Mouse (Mus musculus) retina, postnatal 7 days (tissue): Measurements from ENCODE around the gene Suz12.
"Not testable (repeated sequence)": the region's sequence is repeated elsewhere in the genome, so short reads cannot be mapped to it uniquely, and the experiment has no call there.

Experiments used
- DNase-seq: peaks from one replicate; pipeline ENCODE4 v3.0.0-alpha.2; 2012; ENCODE audit warnings: low read depth, low spot score

Suz12 gene

DNA sequence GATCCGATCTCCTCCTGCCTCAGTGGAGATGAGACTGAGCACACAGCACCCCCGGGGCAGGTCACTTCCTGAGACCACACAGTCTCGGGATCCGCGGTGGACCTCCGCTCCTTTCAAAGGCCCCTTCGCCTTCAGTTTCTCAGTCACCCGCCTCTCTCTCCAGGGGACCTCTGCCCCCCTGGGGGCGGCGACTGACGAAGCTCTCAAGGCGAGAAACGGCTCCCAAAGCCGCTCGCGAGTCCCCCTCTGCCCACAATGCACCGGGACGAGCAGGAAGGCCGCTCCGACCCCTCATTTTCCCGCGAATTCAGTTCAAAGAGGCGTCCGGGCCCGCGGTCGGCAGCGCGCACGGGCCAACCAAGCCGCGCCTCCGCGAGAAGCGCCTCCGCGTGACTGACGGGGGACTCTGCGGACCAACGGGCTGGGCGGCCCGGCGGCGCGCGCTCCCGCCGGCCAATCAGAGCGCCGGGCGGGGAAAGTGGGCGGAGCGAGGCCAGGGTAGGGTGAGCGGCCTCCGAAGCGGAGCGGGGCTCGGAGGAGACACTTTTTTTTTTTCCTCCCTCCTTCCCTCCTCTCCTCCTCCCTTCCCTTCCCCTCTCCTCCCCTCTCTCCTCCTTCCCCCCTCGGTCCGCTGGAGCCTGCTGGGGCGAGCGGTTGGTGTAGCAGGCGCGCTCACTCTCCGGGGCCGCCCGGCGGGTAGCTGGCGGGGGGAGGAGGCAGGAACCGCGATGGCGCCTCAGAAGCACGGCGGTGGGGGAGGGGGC lies at the start of gene Suz12:
Suz12 (plus strand) TSS at position 515 of the 764 bp plus-strand sequence.
- DNase-seq: peak; percentile 97

DNA sequence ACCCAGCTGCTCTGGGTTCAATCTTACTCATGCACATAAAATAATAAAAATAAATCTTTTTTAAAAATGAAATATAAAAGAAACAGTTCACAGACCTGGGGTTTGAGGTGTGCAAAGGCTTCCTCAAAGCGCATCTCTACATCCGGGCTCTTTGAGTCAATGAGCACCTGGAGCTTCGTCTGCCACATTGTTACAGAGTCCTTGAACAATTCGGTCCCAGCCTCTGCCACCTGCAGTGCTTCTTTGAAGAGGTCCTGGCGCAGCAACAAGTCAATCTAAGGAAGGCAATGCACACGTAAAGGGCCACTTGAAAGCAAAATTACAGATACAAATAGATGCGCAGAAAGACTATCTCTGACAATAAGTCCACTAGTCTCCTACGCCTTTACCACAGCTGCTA lies 49.8 kb upstream of the Suz12 start:
- DNase-seq: no peak

DNA sequence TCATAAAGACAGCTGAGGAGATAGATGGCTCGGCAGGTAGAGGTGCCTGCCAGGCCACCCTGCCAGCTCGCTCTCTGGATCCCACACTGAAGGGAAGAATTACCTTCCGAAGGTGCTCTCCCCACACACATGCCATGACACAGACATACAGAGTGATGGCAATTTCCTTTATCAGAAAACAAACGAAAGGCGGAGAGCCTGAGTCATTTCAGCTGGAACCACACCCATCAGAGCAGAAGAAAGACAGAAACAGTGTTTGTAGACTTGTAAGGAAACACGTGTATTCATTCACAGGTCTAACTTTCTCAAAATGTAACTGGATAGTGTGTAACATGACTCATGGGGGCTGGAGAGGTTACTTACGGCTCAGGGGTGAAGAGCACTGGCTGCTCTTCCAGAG lies 49.3 kb upstream of the Suz12 start:
- no peak for DNase-seq

DNA sequence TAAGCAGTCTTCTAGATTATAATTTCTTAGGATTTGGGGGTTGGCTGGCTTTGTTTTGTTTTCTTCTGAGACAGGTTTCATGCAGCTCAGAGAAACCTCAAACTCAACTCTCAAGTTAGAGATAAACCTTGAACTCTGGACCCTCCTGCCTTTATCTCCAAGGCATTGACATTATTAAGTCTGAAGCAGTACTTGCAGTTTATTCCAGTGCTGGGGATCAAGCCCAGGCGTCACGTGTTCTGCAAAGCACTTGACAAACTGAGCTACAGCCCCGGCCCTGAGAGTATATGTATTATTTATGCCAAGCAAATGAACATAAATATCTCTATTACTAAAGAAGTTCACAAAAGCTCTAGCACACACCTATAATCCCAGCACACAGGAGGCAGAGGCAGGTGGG lies 45.6 kb upstream of the Suz12 start:
- DNase-seq: no peak

DNA sequence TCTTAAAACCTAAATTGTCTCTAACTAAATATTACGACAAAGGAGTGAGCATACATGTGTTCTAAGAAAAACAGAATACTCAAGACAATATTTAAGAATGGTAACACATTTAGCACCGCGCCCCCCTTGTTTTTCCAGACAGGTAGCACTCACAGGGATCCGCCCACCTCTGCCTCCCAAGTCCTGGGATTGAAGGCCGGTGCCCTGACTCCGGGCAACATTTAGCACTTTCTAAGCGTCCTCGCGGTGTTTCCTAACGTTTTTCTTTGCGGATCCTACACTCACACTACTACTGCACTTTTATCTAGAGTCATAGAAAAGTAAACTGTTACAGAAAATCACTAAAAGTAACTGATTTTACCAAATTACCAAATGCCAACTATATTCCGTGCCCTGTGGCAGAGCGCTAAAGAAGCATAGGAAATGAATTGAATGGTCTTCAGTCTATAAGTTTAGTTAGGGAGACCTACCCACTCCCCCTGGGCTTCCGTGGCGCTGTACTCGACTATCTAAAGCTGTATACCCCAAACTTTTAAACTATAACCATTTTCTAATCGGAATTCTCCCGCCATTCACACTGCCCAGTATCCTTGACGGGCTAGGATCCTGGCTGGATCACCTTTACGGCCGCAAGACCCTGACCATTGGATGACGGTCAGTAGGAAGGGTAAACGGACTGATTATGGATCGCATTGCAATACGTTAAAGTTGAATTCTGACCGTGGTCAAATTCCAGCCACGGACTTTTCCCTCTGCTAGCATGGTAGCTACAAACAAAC lies 31.4 kb upstream of the Suz12 start:
- no peak for DNase-seq

DNA sequence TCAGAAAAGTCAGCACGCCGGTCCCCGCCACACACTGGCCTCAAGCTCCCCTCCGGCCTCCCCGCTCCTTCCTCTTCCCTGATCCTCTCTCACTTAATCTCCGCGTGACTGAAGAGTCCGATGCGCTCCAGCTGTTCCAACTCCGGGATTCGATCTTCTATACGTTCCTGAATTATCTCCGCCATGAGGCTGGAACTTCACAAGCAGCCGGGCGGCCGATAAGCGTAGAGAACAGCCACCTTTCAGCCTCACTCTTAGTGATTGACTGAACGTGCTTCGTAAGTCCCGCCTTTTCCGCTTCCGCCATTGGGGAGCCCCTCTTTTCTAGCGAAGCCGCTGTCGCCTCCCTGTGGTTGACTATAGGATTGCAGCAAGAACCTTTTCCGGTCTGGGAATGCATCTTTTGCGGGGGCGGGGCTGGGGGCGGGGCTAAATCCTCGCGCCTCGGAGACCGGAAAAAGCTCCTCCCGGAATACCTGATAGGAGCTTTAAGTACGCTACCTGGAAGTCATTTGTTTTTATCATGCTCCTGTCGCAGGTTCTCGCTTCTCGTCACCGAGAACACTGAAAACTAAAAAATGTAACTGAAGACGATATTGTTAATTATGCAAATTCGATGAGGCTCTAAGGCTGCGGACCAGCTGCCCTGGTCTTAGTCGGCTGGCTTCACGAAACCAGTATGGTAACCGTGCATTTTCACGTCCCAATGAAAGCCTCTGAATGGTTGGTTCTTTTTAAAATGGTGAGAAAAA lies 30.6 kb upstream of the Suz12 start, which contains the start of gene Utp6:
Utp6 (minus strand) TSS at position 266 of the 752 bp plus-strand sequence.
- DNase-seq: peak; percentile 100

DNA sequence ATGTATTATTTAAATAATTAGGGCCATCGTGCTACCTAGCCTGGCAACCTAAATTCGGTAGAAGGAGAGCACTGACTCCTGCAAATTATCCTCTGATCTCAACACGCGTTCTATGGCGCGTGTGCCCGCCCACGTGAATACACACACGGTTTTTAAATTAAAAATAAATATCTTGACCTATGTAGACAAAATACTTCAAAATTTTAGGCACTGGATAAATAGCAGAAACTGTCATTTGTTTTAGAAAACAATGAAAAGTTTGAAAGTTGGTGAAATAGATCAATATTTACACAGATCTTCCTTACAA lies 30.1 kb upstream of the Suz12 start:
- no peak for DNase-seq

DNA sequence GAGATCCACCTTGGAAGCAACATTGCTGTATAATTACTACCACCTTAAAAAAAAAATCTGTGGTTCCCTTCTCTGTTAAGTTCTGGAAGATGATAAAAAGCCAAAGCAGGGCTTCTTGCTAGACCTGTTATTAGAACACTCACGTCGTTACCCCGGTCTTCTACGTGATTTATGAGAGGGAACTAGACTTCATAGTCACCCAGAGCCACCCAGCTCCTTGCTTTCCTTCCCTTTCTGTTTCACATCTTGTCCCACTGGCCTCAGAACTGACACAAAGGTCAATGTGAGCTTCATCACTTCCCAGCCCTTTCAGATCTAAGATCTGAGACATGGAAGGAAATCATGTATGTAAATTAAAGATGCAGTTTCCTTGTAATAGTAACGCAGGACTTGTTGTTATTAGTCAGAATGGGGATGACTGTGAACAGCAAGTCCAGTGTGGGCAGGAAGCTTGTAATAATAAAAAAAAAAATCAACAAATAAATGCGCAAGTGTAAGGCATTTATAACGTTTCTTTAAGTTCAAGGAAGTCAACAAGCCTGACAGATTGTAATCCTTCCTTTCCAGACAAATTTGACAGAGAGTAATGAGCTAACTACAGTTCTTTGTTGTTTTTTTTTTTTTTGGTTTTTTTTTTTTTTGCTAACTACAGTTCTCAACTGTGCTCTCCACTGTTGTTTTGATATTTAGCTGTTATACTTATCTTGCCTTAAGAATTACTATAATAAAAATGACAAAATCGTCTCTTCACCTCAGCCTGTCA lies 29.5 kb upstream of the Suz12 start:
- DNase-seq: no peak

DNA sequence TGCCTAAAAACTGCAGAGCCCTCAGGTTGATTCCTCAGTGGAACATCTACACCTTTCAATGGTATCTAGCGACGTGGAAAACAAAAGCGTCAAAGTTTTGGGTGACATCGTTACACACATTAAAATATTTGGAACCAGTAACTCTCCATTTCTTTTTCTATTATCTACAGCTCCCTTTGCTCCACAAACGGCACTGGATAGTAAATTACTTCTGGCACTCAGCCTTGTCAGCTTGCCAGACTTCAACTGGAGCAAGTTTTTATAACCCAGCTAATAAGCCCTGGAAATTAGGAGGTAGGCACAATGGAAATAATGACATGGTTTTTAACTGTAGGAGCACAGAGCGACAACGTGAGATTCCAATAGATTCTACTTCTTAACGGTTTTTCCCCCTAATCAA lies 27.0 kb upstream of the Suz12 start:
- no peak for DNase-seq

DNA sequence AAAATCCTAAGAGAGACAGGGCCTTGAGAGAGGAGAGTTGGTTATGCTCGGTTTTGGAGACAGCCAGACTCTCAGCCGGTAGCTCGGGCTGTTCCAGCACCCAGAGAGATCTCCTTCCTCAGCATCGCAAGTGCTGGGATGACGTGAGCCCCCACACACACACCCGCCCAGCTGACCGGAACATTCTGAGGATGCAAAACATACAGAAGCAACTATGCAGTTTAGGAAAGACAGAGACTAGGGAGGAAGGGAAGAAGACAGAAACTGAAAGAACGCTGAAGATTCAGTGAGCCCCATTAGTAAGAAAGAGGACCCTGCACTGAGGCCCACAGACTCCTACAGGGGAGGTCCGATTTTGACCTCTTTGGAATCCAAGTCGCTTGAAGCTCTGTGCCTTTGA lies 25.2 kb upstream of the Suz12 start:
- no peak for DNase-seq

DNA sequence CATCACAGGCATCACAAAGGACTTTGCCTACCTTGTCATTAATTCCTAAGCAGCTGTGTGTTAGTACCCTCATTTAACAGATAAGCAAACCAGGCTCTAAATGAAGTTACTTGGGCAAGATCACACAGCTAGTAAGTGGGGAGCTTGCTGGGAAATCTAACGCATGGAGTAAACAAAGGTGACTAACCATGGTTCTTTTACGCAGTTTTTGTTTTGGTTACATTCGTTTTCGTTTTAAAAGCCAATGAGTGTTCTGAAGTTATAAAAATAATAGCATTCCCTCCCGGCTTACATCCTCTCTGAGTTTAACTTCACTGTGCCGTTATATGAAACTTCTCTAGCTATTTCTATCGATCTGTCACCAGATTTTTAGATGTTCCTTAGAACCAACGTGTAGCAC lies 19.8 kb upstream of the Suz12 start:
- no peak for DNase-seq

DNA sequence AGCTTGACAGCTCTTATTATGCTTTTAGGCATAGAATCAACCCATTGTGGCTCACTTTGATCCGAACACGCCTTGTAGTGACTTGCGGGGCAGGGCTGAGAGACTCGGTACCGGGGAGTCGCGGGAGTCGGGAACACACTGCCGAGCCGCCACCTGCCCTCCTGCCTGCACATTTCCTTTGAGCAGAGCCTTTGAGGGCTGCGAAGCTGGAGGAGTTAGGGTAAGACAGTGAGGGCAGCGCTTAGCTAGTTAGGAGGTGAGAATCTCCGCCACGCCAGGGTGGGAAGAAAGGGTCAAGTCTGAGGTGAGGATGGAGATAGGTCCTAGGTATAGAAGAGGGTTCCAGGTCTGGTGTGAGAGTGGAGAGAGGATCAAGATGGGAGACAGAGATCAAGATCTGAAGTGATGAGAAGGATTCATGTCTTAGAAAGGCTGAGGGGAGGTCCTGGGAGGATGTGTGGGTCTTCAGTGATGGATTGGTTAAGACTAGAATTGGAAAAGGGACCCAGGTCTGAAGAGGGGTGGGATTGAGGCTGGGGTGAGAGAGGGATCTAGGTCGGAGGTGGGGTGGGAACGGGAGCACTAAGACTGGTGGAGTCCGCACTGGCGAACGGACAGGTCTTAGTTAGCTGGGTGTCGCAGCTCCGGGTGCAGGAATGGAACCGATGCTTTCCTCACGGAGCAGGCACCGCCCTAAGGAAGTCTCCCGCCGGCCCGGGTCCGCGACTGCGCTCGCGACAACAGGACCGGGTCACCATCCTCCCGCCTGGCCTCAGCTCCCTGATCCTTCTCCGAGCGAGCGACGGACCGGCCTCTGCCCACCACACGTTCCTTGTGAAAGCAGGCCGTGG lies 19.1 kb upstream of the Suz12 start:
- no peak for DNase-seq

DNA sequence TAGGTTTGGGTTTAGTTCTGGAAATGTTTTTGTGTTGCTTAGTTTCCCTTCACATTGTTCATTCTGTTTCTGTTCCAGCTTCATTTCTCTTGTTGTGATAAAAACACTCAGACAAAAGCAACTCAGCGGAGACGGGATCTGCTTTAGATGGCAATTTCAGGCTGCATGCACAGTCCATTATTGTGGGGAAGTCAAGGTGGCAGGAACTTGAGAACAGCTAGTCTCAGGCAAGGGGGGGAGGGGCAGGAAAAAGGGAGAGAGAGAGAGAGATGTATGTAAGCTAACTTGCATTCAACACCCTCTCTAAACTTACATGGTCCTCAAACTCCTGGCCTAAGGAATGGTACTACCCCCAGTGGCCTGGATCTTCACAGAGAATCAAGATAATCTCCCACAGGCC lies 17.5 kb upstream of the Suz12 start:
- no peak for DNase-seq

DNA sequence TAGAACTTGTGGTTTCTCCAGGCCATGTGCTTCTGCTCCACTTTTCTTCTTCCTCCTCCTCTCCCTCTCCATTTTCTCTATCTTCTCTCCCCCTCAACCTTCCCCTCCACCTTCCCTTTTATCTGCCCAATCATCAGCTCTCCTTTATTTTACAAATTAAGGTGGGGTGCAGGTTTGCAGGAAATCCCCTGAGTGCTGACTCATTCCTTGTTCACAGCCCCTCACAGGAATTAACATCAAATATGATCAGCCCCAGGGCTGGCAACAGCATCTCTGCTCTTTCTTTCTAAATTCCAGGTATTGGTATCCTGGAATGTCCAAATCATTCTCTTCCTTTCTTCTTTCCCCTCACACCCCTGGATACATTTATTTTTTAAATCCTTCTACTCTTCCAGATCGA lies 16.7 kb upstream of the Suz12 start:
- no peak for DNase-seq

DNA sequence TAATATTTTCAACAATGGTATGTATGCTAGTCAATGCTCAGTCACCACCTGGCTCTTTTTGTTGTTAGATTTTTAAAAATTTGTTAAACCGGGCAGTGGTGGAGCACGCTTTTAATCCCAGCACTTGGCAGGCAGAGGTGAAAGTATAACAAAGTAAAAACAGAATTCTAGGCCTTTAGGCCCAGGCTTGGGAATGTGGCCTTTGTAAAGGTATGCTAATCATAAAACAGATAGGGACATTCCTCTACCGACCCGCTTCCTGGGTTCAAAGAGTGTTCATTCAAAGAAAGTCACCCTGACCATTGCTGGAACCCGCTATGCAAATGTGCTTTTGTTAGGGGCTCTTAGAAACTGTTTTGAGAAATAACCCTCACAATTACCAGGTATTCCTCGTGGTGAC lies 16.3 kb upstream of the Suz12 start:
- not testable (repeated sequence) for DNase-seq

DNA sequence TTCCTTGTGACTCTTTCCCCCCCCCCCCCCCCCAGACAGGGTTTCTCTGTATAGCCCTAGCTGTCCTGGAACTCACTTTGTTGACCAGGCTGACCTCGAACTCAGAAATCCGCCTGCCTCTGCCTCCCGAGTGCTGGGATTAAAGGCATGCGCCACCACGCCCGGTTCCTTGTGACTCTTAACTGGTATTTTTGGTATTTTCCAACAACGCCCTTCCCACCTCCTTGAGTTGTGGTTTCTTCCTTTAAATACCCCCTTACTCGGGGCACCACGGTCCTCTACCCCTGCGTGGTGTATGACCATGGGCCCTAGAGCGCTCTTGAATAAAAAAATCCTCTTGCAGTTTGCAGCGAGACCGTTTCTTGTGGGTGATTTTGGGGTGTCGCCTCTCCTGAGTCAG lies 15.8 kb upstream of the Suz12 start:
- not testable (repeated sequence) for DNase-seq

DNA sequence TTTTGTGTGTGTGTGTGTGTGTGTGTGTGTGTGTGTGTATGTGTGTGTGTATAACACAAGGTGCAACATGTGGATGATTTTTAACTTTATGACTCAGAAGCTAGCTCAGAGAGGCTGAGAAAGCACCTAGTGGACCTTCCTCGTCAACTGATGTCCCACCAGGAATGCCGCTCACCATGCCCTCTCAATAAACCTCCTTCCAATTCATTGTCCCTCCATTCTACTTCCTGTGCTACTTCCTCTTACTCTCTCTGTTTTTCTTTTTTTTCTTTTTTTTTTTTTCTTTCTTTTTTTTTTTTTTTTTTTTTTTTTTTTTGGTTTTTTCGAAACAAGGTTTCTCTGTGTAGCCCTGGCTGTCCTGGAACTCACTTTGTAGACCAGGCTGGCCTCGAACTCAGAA lies 15.2 kb upstream of the Suz12 start:
- DNase-seq: not testable (repeated sequence)

DNA sequence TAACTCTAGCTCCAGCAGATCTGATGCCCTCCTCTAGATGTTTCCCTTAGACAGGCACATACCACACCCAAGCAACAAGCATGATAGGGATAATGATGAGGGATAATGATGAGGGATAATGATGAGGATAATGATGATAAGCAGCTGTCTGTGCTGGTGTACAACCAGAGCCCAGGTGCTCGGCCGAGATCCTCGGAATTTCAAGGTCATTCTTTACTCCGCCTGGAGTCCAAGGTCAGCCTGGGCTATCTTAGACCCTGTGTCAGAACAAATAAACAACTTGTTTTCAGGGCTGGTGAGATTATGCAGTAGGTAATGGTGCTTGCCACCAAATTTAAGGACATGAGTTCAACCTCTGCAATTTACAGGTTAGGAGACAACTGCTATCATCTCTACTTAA lies 6.0 kb upstream of the Suz12 start:
- DNase-seq: no peak

DNA sequence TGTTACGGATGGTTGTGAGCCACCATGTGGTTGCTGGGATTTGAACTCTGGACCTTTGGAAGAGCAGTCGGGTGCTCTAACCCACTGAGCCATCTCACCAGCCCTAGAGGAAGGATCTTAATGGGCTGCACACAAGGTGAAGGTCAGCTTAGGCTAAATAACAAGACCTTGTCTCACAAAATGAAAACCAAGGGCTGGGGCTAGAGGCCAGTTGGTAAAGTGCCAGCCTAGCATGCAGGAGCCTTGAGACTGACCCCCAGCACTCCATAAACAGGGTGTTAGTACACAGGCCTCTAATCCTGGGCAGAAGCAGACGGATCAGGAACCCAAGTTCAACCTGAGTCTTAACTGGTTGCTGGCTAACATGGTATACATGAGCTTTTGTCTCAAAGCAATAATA lies 5.0 kb upstream of the Suz12 start:
- DNase-seq: no peak

DNA sequence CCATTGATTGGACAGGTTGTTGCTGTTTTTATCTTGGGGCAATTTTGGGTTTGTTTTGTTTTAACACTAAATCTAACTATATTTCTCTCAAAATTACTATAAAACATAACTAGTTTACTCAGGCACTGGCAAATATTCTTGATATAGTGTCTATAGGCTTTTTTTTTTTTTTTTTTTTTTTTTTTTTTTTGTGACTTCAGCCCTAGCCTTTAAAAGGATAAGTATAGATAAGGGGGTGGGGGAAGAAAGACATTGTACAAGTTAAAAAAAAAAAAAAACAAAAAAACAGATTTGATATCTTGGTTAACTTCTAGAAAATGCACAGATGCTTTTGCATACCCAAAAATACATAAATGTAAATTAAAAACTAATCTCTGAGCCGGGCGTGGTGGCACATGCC lies 2.8 kb upstream of the Suz12 start:
- DNase-seq: no peak

DNA sequence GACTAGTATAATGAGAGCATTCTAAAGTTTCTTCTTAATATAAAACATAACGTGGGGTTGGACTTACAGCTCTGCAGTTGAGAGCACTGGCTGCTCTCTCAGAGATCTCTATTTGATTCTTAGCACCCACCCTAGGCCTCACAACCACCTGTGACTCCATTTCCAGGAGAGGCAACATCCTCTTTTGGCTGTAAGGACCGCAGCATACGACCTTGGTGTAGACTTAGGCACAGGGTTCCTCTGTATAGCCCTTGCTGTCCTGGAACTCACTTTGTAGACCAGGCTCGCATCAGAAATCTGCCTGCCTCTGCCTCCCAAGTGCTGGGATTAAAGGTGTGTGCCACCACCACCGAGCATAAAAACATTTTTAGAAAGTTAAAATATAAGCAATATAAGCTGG lies 1.3 kb upstream of the Suz12 start:
- DNase-seq: no peak
